Mouse (Mus musculus) kidney, adult 2 months (tissue): ENCODE results near the gene Btd.

ENCODE experiments used
- CTCF ChIP-seq: fragments of 200-500 bp; conservative IDR thresholded peaks from 2 replicates; pipeline ENCODE4 v1.5.1; 2011; ENCODE audit warnings: low read depth, mild to moderate bottlenecking, control low read depth, low read length, moderate library complexity, mixed read lengths; ENCODE audit not compliant: insufficient read depth, insufficient read length
- POLR2A ChIP-seq: fragments of 200-500 bp; IDR thresholded peaks from one replicate; pipeline ENCODE4 v1.6.1; 2011; ENCODE audit warnings: low read depth, low read length, control low read depth

GRCm38 (mm10) chr14:31696206-31696984 lies 55.6 kb downstream of the Btd start:
- TF ChIP-seq CTCF: no peak
- TF ChIP-seq POLR2A: no peak
